Mouse (Mus musculus) CH12.LX (cell line): ENCODE measurements around the gene Klhl31. TPM values are rescaled to one million over a fixed set of nuclear protein-coding genes. Genes with fewer than 3 reads are reported as not detected.
A peak's percentile ranks its signal among the peaks of the same experiment; 100 is the strongest.

ENCODE experiments used
- DNase-seq: peaks from one replicate; pipeline ENCODE4 v3.0.0-alpha.2; 2013; ENCODE audit errors: extremely low read depth
- H3K27ac ChIP-seq: 2 replicates; pipeline ENCODE4 v1.5.1; 2012; ENCODE audit warnings: low read depth, mild to moderate bottlenecking, control low read depth, moderate library complexity; ENCODE audit not compliant: insufficient read depth
- H3K27me3 ChIP-seq: replicated peaks from 2 replicates; pipeline ENCODE3; 2012; ENCODE audit warnings: inconsistent platforms
- H3K36me3 ChIP-seq, 2 experiments: replicated peaks in 1 of 2; 2 replicates each; pipeline versions ENCODE3 to v1.6.1; 2012; ENCODE audit warnings: inconsistent platforms in 1 of 2, low read length in 1 of 2, mild to moderate bottlenecking in 1 of 2, mixed read lengths in 1 of 2, moderate library complexity in 1 of 2; ENCODE audit not compliant: control insufficient read depth in 1 of 2, insufficient read depth in 1 of 2
- H3K4me1 ChIP-seq, 2 experiments: 2 replicates each; pipeline ENCODE4 v1.6.1; 2012; ENCODE audit warnings: inconsistent platforms in 1 of 2, moderate library complexity in 1 of 2; ENCODE audit not compliant: insufficient read depth in 2 of 2, control insufficient read depth in 1 of 2
- H3K4me2 ChIP-seq: 2 replicates; pipeline ENCODE4 v1.6.1; 2012; ENCODE audit warnings: low read depth, mild to moderate bottlenecking, control low read depth; ENCODE audit not compliant: poor library complexity, insufficient read depth, severe bottlenecking
- H3K4me3 ChIP-seq, 3 experiments: fragments of 150-350 bp in 1 of 3; sonication (generic) in 1 of 3; replicated peaks in 1 of 3; 2 replicates each; pipeline versions ENCODE3 to v1.5.1; 2011 to 2012; ENCODE audit warnings: low read depth in 2 of 3, low read length in 2 of 3, mild to moderate bottlenecking in 2 of 3, moderate library complexity in 2 of 3, control low read depth in 1 of 3, improper control_type of control experiment in 1 of 3, inconsistent platforms in 1 of 3, mixed read lengths in 1 of 3; ENCODE audit not compliant: poor library complexity in 1 of 3
- H3K79me2 ChIP-seq: replicated peaks from 2 replicates; pipeline ENCODE4 v1.6.1; 2012; ENCODE audit warnings: mild to moderate bottlenecking, moderate library complexity; ENCODE audit not compliant: control insufficient read depth, poor library complexity, insufficient read depth, severe bottlenecking; ENCODE audit errors: extremely low read depth
- H3K9ac ChIP-seq: 2 replicates; pipeline ENCODE4 v1.6.1; 2012; ENCODE audit warnings: low read depth, mild to moderate bottlenecking, control low read depth, moderate library complexity; ENCODE audit not compliant: insufficient read depth
- H3K9me3 ChIP-seq: replicated peaks from 2 replicates; pipeline ENCODE3; 2012; ENCODE audit warnings: low read length, inconsistent platforms, mixed read lengths
- BHLHE40 ChIP-seq: IDR thresholded peaks from 2 replicates; pipeline ENCODE4 v1.6.1; 2011; ENCODE audit warnings: mild to moderate bottlenecking, low read depth, low read length, improper control_type of control experiment
- CHD1 ChIP-seq: IDR thresholded peaks from 2 replicates; pipeline ENCODE4 v1.6.1; 2012; ENCODE audit warnings: low read depth, low read length, improper control_type of control experiment, inconsistent platforms
- CHD2 ChIP-seq: IDR thresholded peaks from 2 replicates; pipeline ENCODE4 v1.6.1; 2011; ENCODE audit warnings: low read length, improper control_type of control experiment
- E2F4 ChIP-seq: IDR thresholded peaks from 2 replicates; pipeline ENCODE4 v1.6.1; 2011; ENCODE audit warnings: low read depth, low read length, improper control_type of control experiment; ENCODE audit not compliant: insufficient replicate concordance
- ELF1 ChIP-seq: IDR thresholded peaks from 2 replicates; pipeline ENCODE4 v1.6.1; 2014; ENCODE audit warnings: low read depth, mild to moderate bottlenecking, inconsistent platforms, low read length, improper control_type of control experiment
- EP300 ChIP-seq: IDR thresholded peaks from 2 replicates; pipeline ENCODE4 v1.6.1; 2011; ENCODE audit warnings: low read length, improper control_type of control experiment
- ETS1 ChIP-seq: conservative IDR thresholded peaks from 2 replicates; pipeline ENCODE4 v1.6.1; 2012; ENCODE audit warnings: low read depth, mild to moderate bottlenecking, inconsistent platforms, low read length, improper control_type of control experiment, moderate library complexity
- GABPA ChIP-seq: IDR thresholded peaks from 2 replicates; pipeline ENCODE4 v1.6.1; 2012; ENCODE audit warnings: low read depth, low read length, improper control_type of control experiment, inconsistent platforms; ENCODE audit not compliant: insufficient replicate concordance
- IRF4 ChIP-seq: IDR thresholded peaks from 2 replicates; pipeline ENCODE4 v1.6.1; 2014; ENCODE audit warnings: low read depth, mild to moderate bottlenecking, inconsistent platforms, low read length, improper control_type of control experiment
- JUN ChIP-seq: IDR thresholded peaks from 2 replicates; pipeline ENCODE4 v1.6.1; 2011; ENCODE audit warnings: low read depth, mild to moderate bottlenecking, low read length, improper control_type of control experiment, moderate library complexity; ENCODE audit not compliant: insufficient read depth
- JUND ChIP-seq: conservative IDR thresholded peaks from 2 replicates; pipeline ENCODE4 v1.6.1; 2011; ENCODE audit warnings: low read depth, low read length, improper control_type of control experiment
- MAFK ChIP-seq: IDR thresholded peaks from 2 replicates; pipeline ENCODE4 v1.6.1; 2011; ENCODE audit warnings: low read length, improper control_type of control experiment; ENCODE audit not compliant: insufficient replicate concordance
- MAX ChIP-seq: IDR thresholded peaks from 2 replicates; pipeline ENCODE4 v1.6.1; 2011; ENCODE audit warnings: low read length, improper control_type of control experiment
- MEF2A ChIP-seq: IDR thresholded peaks from 2 replicates; pipeline ENCODE4 v1.6.1; 2014; ENCODE audit warnings: low read depth, mild to moderate bottlenecking, inconsistent platforms, low read length, improper control_type of control experiment, borderline replicate concordance
- MXI1 ChIP-seq: IDR thresholded peaks from 2 replicates; pipeline ENCODE4 v1.6.1; 2011; ENCODE audit warnings: mild to moderate bottlenecking, low read depth, low read length, improper control_type of control experiment
- MYC ChIP-seq: IDR thresholded peaks from 2 replicates; pipeline ENCODE4 v1.6.1; 2011; ENCODE audit warnings: low read depth, mild to moderate bottlenecking, improper control_type of control experiment, low read length
- NELFE ChIP-seq: IDR thresholded peaks from 2 replicates; pipeline ENCODE4 v1.6.1; 2011; ENCODE audit warnings: low read depth, low read length, improper control_type of control experiment
- POLR2A ChIP-seq: IDR thresholded peaks from 2 replicates; pipeline ENCODE4 v1.6.1; 2011; ENCODE audit warnings: low read depth, mild to moderate bottlenecking, improper control_type of control experiment, low read length
- RCOR1 ChIP-seq: conservative IDR thresholded peaks from 2 replicates; pipeline ENCODE4 v1.6.1; 2012; ENCODE audit warnings: low read depth, mild to moderate bottlenecking, inconsistent platforms, low read length, improper control_type of control experiment
- SIN3A ChIP-seq: IDR thresholded peaks from 2 replicates; pipeline ENCODE4 v1.6.1; 2012; ENCODE audit warnings: low read length, improper control_type of control experiment, inconsistent platforms
- TBP ChIP-seq: conservative IDR thresholded peaks from 2 replicates; pipeline ENCODE4 v1.6.1; 2011; ENCODE audit warnings: low read depth, low read length, improper control_type of control experiment
- TCF12 ChIP-seq: IDR thresholded peaks from 2 replicates; pipeline ENCODE4 v1.6.1; 2014; ENCODE audit warnings: low read depth, mild to moderate bottlenecking, inconsistent platforms, low read length, improper control_type of control experiment
- UBTF ChIP-seq: IDR thresholded peaks from 2 replicates; pipeline ENCODE4 v1.6.1; 2012; ENCODE audit warnings: low read depth, mild to moderate bottlenecking, inconsistent platforms, low read length, improper control_type of control experiment, moderate library complexity
- USF1 ChIP-seq: IDR thresholded peaks from 2 replicates; pipeline ENCODE4 v1.6.1; 2014; ENCODE audit warnings: low read depth, mild to moderate bottlenecking, inconsistent platforms, low read length, improper control_type of control experiment
- USF2 ChIP-seq: conservative IDR thresholded peaks from 2 replicates; pipeline ENCODE4 v1.6.1; 2011; ENCODE audit warnings: low read depth, low read length, improper control_type of control experiment
- ZC3H11A ChIP-seq: IDR thresholded peaks from 2 replicates; pipeline ENCODE4 v1.6.1; 2012; ENCODE audit warnings: low read depth, mild to moderate bottlenecking, inconsistent platforms, low read length, improper control_type of control experiment
- ZKSCAN1 ChIP-seq: IDR thresholded peaks from 2 replicates; pipeline ENCODE4 v1.6.1; 2012; ENCODE audit warnings: low read depth, inconsistent platforms, low read length, improper control_type of control experiment, borderline replicate concordance
- ZMIZ1 ChIP-seq: IDR thresholded peaks from 2 replicates; pipeline ENCODE4 v1.6.1; 2012; ENCODE audit warnings: low read depth, mild to moderate bottlenecking, inconsistent platforms, low read length, improper control_type of control experiment
- ZNF384 ChIP-seq: IDR thresholded peaks from 2 replicates; pipeline ENCODE4 v1.6.1; 2012; ENCODE audit warnings: low read depth, low read length, improper control_type of control experiment, inconsistent platforms
- dilution Hi-C: fragments of 300-500 bp; cut with MboI; formaldehyde crosslinking; loops from 2 replicates; pipeline ENCODE4 v1.14.3; 2020; ENCODE audit warnings: low sequenced_read_pairs; ENCODE audit not compliant: extremely low pct_unique_long_range_greater_than_20kb, extremely low pct_ligation_motif_present
- in situ Hi-C: fragments of 300-500 bp; cut with MboI; formaldehyde crosslinking; loops from 3 replicates; pipeline ENCODE4 v1.14.3; 2019; ENCODE audit warnings: low sequenced_read_pairs, low pct_ligation_motif_present, low pct_unique_long_range_greater_than_20kb, mixed read lengths
- polyA plus RNA-seq: library from polyadenylated mRNA; unstranded; fragments of >175 nt; gene quantifications from 2 replicates; pipeline ENCODE4 v1.2.1, GENCODE M21; 2012; ENCODE audit warnings: low read depth; ENCODE audit not compliant: insufficient read length
- total RNA-seq, 2 experiments: library from RNA; depleted of rRNA; stranded (reverse); fragments of 300-350 nt in 1 of 2; fragments of >200 nt in 1 of 2; gene quantifications; 2 replicates each; pipeline ENCODE4 v1.2.3; 2012 to 2014

Gene Klhl31
- total and polyA plus RNA-seq, 3 experiments = not detected

GRCm38 (mm10) chr9:77708950-77709349, 72.7 kb downstream of the Klhl31 start:
- peaks cover 5 to 52% of the 10 kb centered on the region in 2 experiments for H3K4me1 ChIP-seq
- dilution Hi-C loops (no loop called here), in situ Hi-C loops (loop anchor here (10.0 kb wide), 1 partner anchor 46 kb away; the partner anchor contains the start of gene Gclc)
- DNase-seq = peak; percentile 84
- H3K79me2 ChIP-seq = no peaks in the 10 kb centered on the region
- H3K27ac ChIP-seq = peak overlapping the region; percentile 50; the same call in 1 of the 2 replicates
- H3K4me3 ChIP-seq = peak overlapping the region in 2 of 3 experiments; percentile 6 to 12
- no peaks in the 10 kb centered on the region for H3K9me3 ChIP-seq
- H3K36me3 ChIP-seq = no peaks in the 10 kb centered on the region
- H3K4me2 ChIP-seq = peak overlapping the region; percentile 61
- peak overlapping the region; percentile 45; the same call in 1 of the 2 replicates for H3K9ac ChIP-seq
- TF ChIP-seq UBTF (no peak), MAFK (no peak; the same call in 1 of the 2 replicates), MAX (peak; percentile 89), MXI1 (peak; percentile 55; the same call in 1 of the 2 replicates), NELFE (no peak), ZKSCAN1 (no peak), ETS1 (peak; percentile 82), TCF12 (peak; percentile 64; the same call in 1 of the 2 replicates), BHLHE40 (peak; percentile 88), JUN (0 out of 2 replicates have a peak, but pooled peaks have one; percentile 21), GABPA (no peak), IRF4 (peak; percentile 88), ELF1 (no peak), EP300 (peak; percentile 88), JUND (peak; percentile 38; the same call in 1 of the 2 replicates), USF2 (peak; percentile 93), ZC3H11A (no peak), ZNF384 (peak; percentile 87), CHD1 (peak; percentile 52; the same call in 1 of the 2 replicates), POLR2A (peak; percentile 37; the same call in 1 of the 2 replicates), MEF2A (peak; percentile 61; the same call in 1 of the 2 replicates), ZMIZ1 (no peak), CHD2 (0 out of 2 replicates have a peak, but pooled peaks have one; percentile 18), RCOR1 (0 out of 2 replicates have a peak, but pooled peaks have one; percentile 23), USF1 (peak; percentile 90), SIN3A (0 out of 2 replicates have a peak, but pooled peaks have one; percentile 42), E2F4 (peak; percentile 51; the same call in 1 of the 2 replicates), MYC (peak; percentile 76; the same call in 1 of the 2 replicates), TBP (peak; percentile 76; the same call in 1 of the 2 replicates)
- TF ChIP-seq, all 38 proteins: peak for 21
- H3K27me3 ChIP-seq = no peaks in the 10 kb centered on the region

Other genes starting within 250 kb of the Klhl31 start
- 12.5 and 15.4 TPM in 2 replicates for gene Lrrc1, start 91.6 kb upstream of the Klhl31 start, total RNA-seq (2012; rRNA removed)
- 15.7 and 15.8 TPM in 2 replicates for gene Lrrc1, start 91.6 kb upstream of the Klhl31 start, total RNA-seq (2014; rRNA removed)
- 14.9 and 15.8 TPM in 2 replicates for gene Lrrc1, start 91.6 kb upstream of the Klhl31 start, polyA plus RNA-seq
- 20.4 and 22.6 TPM in 2 replicates for gene Gclc, start 118.0 kb downstream of the Klhl31 start, total RNA-seq (2012; rRNA removed)
- gene Gclc, start 118.0 kb downstream of the Klhl31 start, total RNA-seq (2014; rRNA removed) = 35.7 and 39.2 TPM in 2 replicates
- gene Gclc, start 118.0 kb downstream of the Klhl31 start, polyA plus RNA-seq = 78.3 and 84.8 TPM in 2 replicates